Mouse (Mus musculus) liver, embryonic 12.5 days (tissue): ENCODE results near the gene Slc47a1. TPM values are rescaled to one million over a fixed set of nuclear protein-coding genes. Genes with fewer than 3 reads are reported as not detected.

Experiments
- ATAC-seq: fragments of 200-750 bp; cut with Nextera tagmentation; 2 replicates; pipeline ENCODE4 v1.8.0; 2017; ENCODE audit warnings: moderate number of reproducible peaks, mild to moderate bottlenecking, moderate library complexity
- H3K27ac ChIP-seq: fragments of 300-500 bp; sonication (generic); 2 replicates; pipeline ENCODE4 v1.5.1; 2016; ENCODE audit warnings: mild to moderate bottlenecking
- H3K27me3 ChIP-seq: fragments of 300-500 bp; sonication (generic); replicated peaks from 2 replicates; pipeline ENCODE4 v1.6.1; 2016; ENCODE audit warnings: mild to moderate bottlenecking, moderate library complexity
- H3K36me3 ChIP-seq: fragments of 300-500 bp; sonication (generic); 2 replicates; pipeline ENCODE4 v1.6.1; 2016; ENCODE audit warnings: mild to moderate bottlenecking, moderate library complexity
- H3K4me1 ChIP-seq: fragments of 300-500 bp; sonication (generic); 2 replicates; pipeline ENCODE4 v1.6.1; 2016
- H3K4me2 ChIP-seq: fragments of 300-500 bp; sonication (generic); 2 replicates; pipeline ENCODE4 v1.6.1; 2016; ENCODE audit warnings: mild to moderate bottlenecking, moderate library complexity
- H3K4me3 ChIP-seq: fragments of 300-500 bp; sonication (generic); 2 replicates; pipeline ENCODE4 v1.5.1; 2016; ENCODE audit warnings: mild to moderate bottlenecking, moderate library complexity
- H3K9ac ChIP-seq: fragments of 300-500 bp; sonication (generic); 2 replicates; pipeline ENCODE4 v1.6.1; 2016; ENCODE audit warnings: mild to moderate bottlenecking, moderate library complexity
- H3K9me3 ChIP-seq: fragments of 300-500 bp; sonication (generic); replicated peaks from 2 replicates; pipeline ENCODE4 v1.6.1; 2016; ENCODE audit warnings: mild to moderate bottlenecking, moderate library complexity
- WGBS: fragments of 180-500 bp; shearing (Covaris S2); methylation state at CpG from one replicate; pipeline ENCODE4 v1.1.7; 2016; ENCODE audit not compliant: insufficient replicate concordance; 5-methylcytosine and 5-hydroxymethylcytosine counted together
- polyA plus RNA-seq: library from polyadenylated mRNA; unstranded; fragments of >200 nt; fragmentation: Nextera tagmentation; extraction: Ambion mirVana; gene quantifications from 2 replicates; pipeline ENCODE4 v1.2.1, GENCODE M21; 2016

The Slc47a1 gene
- polyA plus RNA-seq, 1 experiment from 2014 or later, result 2.5 TPM

DNA sequence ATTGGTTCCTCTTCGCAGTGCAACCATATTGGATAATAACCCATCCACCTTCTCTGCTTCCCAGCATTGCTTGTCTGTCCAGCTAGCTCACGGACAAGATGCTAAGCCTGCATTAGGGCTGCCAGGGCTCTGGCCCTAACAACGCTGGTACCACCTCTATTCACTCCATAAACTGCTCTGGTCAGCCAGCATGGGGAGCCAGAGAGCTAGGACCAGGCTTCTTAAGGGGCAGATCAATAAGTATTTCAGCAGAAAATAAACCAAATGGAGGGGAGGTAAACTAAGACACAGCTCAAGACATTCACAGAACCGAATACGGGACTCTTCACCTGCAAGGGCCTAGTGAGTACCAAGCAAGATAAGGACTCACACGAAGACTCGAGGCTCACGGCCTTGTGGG lies 32.0 kb downstream of the Slc47a1 start:
- Histone ChIP-seq H3K9me3 (no peaks in the 10 kb centered on the region), H3K36me3 (no peaks in the 10 kb centered on the region), H3K4me2 (no peak overlapping the region), H3K27me3 (peaks cover 73% of the 10 kb centered on the region), H3K9ac (no peak overlapping the region), H3K4me1 (no peaks in the 10 kb centered on the region), H3K27ac (no peak overlapping the region), H3K4me3 (no peak overlapping the region)
- no peak for ATAC-seq
- WGBS, result 47% methylated on average over 8 of the region's 8 CpGs

- WGBS, result 7% methylated on average over 61 of the region's 61 CpGs
- H3K36me3 ChIP-seq, result no peaks in the 10 kb centered on the region
- no peaks in the 10 kb centered on the region for H3K4me1 ChIP-seq
- H3K9me3 ChIP-seq, result no peaks in the 10 kb centered on the region
- peak within 1 kb of the TSS; percentile 32 for H3K4me3 ChIP-seq
- H3K9ac ChIP-seq, result no peak within 1 kb of the TSS
- H3K27me3 ChIP-seq, result peaks cover 76% of the 10 kb centered on the region
- H3K4me2 ChIP-seq, result peak within 1 kb of the TSS; percentile 56
- ATAC-seq, result no peak
- no peak within 1 kb of the TSS for H3K27ac ChIP-seq
Observed at GRCm38 (mm10) chr11:61342505-61343420, 35.4 kb downstream of the Slc47a1 start, which contains the start of gene Slc47a2. Gene Slc47a2 (minus strand): TSS chr11:61342860.

- Histone ChIP-seq H3K4me2 (peak overlapping the region; percentile 56), H3K4me1 (no peaks in the 10 kb centered on the region), H3K27ac (no peak overlapping the region), H3K27me3 (peaks cover 68% of the 10 kb centered on the region), H3K36me3 (no peaks in the 10 kb centered on the region), H3K9ac (no peak overlapping the region), H3K9me3 (no peaks in the 10 kb centered on the region), H3K4me3 (no peak overlapping the region)
- WGBS, result 33% methylated on average over 10 of the region's 10 CpGs
- no peak for ATAC-seq
Observed at GRCm38 (mm10) chr11:61341971-61342370, 36.2 kb downstream of the Slc47a1 start.

GRCm38 (mm10) chr11:61341233-61341632 lies 36.9 kb downstream of the Slc47a1 start:
- Histone ChIP-seq H3K4me2 (no peak overlapping the region), H3K36me3 (no peaks in the 10 kb centered on the region), H3K4me3 (no peak overlapping the region), H3K9me3 (no peaks in the 10 kb centered on the region), H3K27me3 (peaks cover 65% of the 10 kb centered on the region), H3K27ac (no peak overlapping the region), H3K4me1 (no peaks in the 10 kb centered on the region), H3K9ac (no peak overlapping the region)
- 74% methylated on average over 4 of the region's 4 CpGs for WGBS
- no peak for ATAC-seq

- H3K4me1 ChIP-seq, result no peaks in the 10 kb centered on the region
- no peaks in the 10 kb centered on the region for H3K36me3 ChIP-seq
- H3K9me3 ChIP-seq, result no peaks in the 10 kb centered on the region
- H3K4me2 ChIP-seq, result no peak overlapping the region
- peaks cover 57% of the 10 kb centered on the region for H3K27me3 ChIP-seq
- no peak overlapping the region for H3K4me3 ChIP-seq
- no peak for ATAC-seq
- 52% methylated on average over 4 of the region's 4 CpGs for WGBS
- no peak overlapping the region for H3K27ac ChIP-seq
- no peak overlapping the region for H3K9ac ChIP-seq
Observed at GRCm38 (mm10) chr11:61340374-61340773, 37.8 kb downstream of the Slc47a1 start.

- H3K4me2 ChIP-seq, result no peak overlapping the region
- H3K4me1 ChIP-seq, result no peaks in the 10 kb centered on the region
- no peaks in the 10 kb centered on the region for H3K9me3 ChIP-seq
- WGBS, result 61% methylated on average over 10 of the region's 10 CpGs
- H3K36me3 ChIP-seq, result no peaks in the 10 kb centered on the region
- peaks cover 31% of the 10 kb centered on the region for H3K27me3 ChIP-seq
- no peak overlapping the region for H3K27ac ChIP-seq
- no peak for ATAC-seq
- no peak overlapping the region for H3K4me3 ChIP-seq
- H3K9ac ChIP-seq, result no peak overlapping the region
Observed at GRCm38 (mm10) chr11:61337586-61337985, 40.6 kb downstream of the Slc47a1 start.

DNA sequence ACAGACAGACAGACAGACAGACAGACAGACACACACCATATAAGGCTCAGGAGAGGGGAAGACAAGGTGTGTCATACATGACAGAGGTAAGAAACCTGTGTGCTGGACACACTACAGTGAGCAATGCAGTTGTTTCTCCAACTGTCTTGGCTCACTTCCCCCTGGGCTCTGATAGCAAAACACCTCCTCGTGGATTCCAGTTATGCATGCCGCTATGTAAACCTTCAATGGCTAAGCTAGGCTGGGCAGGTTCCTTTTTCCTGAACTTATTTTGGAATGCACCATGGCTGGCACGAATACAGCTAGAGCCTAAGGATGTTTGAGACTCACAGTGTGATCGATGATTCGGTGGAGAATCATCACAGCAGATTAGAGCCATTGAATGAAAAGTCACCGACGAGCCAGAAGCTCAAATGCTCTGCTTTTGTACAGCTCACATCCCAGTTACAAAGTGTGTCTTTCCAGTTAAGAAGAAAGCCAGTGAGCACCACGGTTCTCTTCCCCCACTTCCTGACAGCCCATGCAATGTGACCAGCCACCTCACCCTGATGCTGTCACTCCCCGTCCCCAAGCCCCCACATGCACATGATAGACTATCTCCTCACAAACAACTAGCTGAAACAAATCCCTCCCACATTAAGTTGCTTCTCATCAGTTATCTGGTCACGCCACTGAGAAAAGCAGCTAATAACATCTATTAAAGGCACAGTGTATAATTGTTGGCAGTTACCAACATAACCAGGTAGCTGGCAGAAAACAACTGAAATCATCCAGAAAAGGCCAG lies 57.0 kb downstream of the Slc47a1 start:
- Histone ChIP-seq H3K9me3 (no peaks in the 10 kb centered on the region), H3K4me1 (peaks cover 6% of the 10 kb centered on the region; the same call in 1 of the 2 replicates), H3K4me3 (no peak overlapping the region), H3K4me2 (no peak overlapping the region), H3K27ac (no peak overlapping the region), H3K36me3 (no peaks in the 10 kb centered on the region), H3K27me3 (peaks cover 14% of the 10 kb centered on the region; the same call in 1 of the 2 replicates), H3K9ac (no peak overlapping the region)
- 53% methylated on average over 10 of the region's 10 CpGs for WGBS
- no peak for ATAC-seq

DNA sequence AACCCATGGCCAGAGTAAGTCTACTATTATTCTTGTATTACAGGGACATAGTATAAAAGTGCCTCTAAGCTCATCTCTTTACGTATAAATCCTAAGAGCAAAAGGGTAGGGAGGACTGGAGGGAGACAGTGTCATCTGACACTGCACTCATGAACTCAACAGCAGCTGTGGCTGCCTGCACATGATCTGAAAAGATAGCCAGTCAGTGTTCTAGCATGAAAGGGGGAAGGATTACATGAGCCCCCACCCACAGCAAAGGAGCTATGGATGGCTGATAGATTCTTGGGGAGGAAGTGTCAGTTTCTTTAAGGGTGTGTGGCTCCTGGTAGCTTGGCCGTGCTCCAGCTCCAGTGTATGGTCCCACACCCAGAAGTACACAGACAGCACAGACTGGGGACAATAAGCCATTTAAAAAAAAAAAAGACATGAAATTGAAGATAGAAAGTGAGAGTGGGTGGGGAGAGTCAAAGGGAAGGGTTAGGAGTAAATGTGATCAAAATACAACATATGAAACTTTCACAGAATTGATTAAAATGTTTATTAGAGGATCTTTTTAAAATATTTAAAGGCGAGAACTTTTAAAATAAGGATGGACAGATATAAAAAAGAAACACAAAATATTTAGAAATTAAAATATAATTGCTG lies 58.1 kb downstream of the Slc47a1 start:
- H3K4me2 ChIP-seq, result no peak overlapping the region
- H3K9me3 ChIP-seq, result no peaks in the 10 kb centered on the region
- H3K27me3 ChIP-seq, result peaks cover 14% of the 10 kb centered on the region; the same call in 1 of the 2 replicates
- no peaks in the 10 kb centered on the region for H3K36me3 ChIP-seq
- no peak for ATAC-seq
- H3K9ac ChIP-seq, result no peak overlapping the region
- H3K27ac ChIP-seq, result no peak overlapping the region
- H3K4me3 ChIP-seq, result no peak overlapping the region
- peaks cover 6% of the 10 kb centered on the region; the same call in 1 of the 2 replicates for H3K4me1 ChIP-seq
- 54% methylated on average over 3 of the region's 3 CpGs for WGBS

- Histone ChIP-seq H3K9ac (no peak overlapping the region), H3K4me1 (peaks cover 6% of the 10 kb centered on the region; the same call in 1 of the 2 replicates), H3K9me3 (no peaks in the 10 kb centered on the region), H3K27ac (no peak overlapping the region), H3K27me3 (peaks cover 14% of the 10 kb centered on the region; the same call in 1 of the 2 replicates), H3K36me3 (no peaks in the 10 kb centered on the region), H3K4me3 (no peak overlapping the region), H3K4me2 (no peak overlapping the region)
- WGBS, result 54% methylated on average over 12 of the region's 12 CpGs
- no peak for ATAC-seq
Observed at GRCm38 (mm10) chr11:61319233-61319922, 58.8 kb downstream of the Slc47a1 start.

DNA sequence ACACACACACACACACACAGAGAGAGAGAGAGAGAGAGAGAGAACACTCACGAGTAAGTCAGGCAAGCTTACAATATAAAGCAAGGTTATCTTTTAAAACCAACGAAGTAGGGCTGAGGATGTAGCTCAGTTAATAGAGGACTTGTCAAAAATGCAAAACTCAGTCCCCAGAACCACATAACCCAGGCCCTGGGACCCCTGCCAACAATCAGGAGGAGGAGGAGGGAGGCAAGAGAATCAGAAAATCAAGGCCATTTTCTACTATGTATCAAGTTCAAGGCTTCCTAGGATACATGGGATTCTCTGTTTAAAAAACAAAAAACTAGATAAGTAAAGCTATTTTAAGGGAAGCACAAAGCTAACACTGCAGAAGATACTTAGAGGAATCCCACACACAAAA lies 61.3 kb downstream of the Slc47a1 start:
- Histone ChIP-seq H3K4me1 (peaks cover 12% of the 10 kb centered on the region; the same call in 1 of the 2 replicates), H3K27me3 (peaks cover 8% of the 10 kb centered on the region; the same call in 1 of the 2 replicates), H3K4me2 (no peak overlapping the region), H3K4me3 (no peak overlapping the region), H3K36me3 (no peaks in the 10 kb centered on the region), H3K9me3 (no peaks in the 10 kb centered on the region), H3K9ac (no peak overlapping the region), H3K27ac (no peak overlapping the region)
- ATAC-seq, result no peak
- WGBS, result 32% methylated on average over 2 of the region's 2 CpGs

- no peak overlapping the region for H3K4me2 ChIP-seq
- no peak overlapping the region for H3K4me3 ChIP-seq
- no peaks in the 10 kb centered on the region for H3K27me3 ChIP-seq
- no peak overlapping the region for H3K27ac ChIP-seq
- 0 out of 2 replicates have a peak, but pooled peaks cover 2% of the 10 kb centered on the region for H3K9me3 ChIP-seq
- no peak for ATAC-seq
- H3K36me3 ChIP-seq, result no peaks in the 10 kb centered on the region
- 54% methylated on average over 7 of the region's 7 CpGs for WGBS
- H3K9ac ChIP-seq, result no peak overlapping the region
- H3K4me1 ChIP-seq, result peaks cover 12% of the 10 kb centered on the region
Observed at GRCm38 (mm10) chr11:61310321-61310720, 67.8 kb downstream of the Slc47a1 start.
